Mouse (Mus musculus): ENCODE results near the gene Smcr8.
"Not testable (repeated sequence)": the region's sequence is repeated elsewhere in the genome, so short reads cannot be mapped to it uniquely, and the experiment has no call there.

The Smcr8 gene

GRCm38 (mm10) chr11:60784179-60784922 is 7.0 kb downstream of the Smcr8 start:
- no peak for DNase-seq

DNA sequence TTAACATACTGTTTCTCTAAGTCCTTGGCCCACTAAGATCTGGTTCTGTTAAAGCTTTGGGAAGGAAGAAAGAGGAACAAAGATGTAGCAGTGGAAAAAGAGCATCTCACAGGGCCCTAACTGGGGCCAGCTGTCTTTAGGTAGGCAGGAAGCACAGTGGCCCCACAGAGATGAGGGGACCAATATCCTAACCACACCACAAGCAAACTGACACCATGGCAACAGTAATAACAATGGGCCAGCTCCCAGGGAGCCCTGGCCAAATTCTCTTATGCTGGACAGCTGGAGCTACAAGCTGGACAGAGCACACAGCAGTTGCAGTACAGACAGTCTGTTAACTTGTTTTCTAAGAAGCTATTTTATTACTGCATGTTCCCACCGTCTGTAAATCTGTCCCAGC is 10.3 kb downstream of the Smcr8 start:
- DNase-seq = no peak

- DNase-seq = no peak
These were observed 13.1 kb downstream of the Smcr8 start for GRCm38 (mm10) chr11:60790472-60790871.

DNA sequence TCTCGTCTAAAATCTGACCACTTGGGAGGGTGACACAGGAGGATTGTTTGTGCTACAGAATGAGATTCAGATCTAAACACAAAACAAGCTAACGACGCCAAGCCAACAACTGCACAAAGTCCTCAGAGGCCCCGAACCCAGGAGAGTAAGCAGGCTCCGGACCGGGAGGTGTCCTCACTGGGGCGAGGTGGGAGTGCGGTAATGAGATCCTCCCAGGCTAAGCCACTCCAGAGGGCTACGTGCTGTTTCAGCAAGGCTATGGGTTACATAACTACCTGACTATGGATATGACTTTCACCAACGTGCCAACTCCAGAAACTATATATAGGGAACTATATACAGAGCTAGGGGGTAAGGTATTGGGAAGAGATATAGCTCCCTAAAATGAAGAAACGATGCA is 19.0 kb downstream of the Smcr8 start:
- DNase-seq = no peak

GRCm38 (mm10) chr11:60799977-60800376 is 22.7 kb downstream of the Smcr8 start:
- no peak for DNase-seq

GRCm38 (mm10) chr11:60800892-60801291 is 23.6 kb downstream of the Smcr8 start:
- DNase-seq = no peak

DNA sequence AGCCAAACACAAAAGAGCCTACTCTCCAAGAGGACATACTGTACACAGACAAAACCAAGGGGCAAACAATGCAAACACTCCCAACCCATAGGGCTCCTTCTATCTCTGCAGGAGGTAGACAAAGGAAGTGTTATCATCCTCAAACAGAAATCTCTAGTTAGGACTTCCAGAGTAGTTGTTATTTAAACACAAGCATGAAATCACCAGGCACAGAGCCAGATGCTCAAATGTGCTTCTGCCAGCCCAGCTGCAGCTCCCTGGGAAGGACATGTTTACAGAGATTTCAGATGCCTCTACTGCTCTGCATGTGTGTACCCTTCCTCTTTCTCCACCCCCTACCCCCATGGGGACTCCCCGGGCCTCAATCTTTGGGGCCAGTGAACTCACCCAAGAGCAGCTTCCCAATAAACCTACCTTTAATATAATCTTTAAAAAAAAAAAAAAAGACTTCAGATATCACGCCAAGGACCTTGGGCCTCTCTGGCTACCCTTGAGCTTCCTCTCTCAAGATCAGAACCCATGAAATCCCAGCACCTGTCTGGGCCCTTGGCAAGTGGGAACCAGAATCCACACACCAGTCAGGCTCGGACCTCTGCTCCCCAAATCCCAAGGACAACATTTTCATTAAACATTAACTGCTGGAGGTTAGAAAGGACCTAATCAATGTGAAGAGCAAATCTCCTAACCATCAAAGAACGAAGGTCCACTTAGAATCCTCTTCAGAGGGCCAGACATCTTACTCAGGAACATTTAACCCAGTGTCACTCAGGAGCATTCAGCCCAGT is 31.2 kb downstream of the Smcr8 start:
- peak; percentile 69 for DNase-seq

DNA sequence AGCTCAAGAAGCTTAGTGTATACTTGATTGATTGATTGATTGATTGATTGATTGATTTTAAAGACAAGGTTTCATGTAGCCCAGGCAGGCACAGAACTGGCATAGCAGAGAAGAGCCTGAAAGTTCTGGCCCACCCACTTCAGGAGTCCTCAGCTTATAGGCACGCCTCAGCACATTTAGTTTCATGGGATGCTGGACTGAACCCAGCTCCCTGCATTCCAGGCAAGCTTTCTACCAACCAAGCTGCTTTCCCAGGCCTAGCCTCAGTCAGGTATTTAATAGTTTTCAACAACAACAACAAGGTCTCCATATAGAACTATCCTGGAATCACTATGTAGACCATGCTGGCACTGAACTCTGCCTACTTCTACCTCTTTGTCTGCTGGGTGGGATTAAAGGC is 32.2 kb downstream of the Smcr8 start:
- peak; percentile 67 for DNase-seq

DNA sequence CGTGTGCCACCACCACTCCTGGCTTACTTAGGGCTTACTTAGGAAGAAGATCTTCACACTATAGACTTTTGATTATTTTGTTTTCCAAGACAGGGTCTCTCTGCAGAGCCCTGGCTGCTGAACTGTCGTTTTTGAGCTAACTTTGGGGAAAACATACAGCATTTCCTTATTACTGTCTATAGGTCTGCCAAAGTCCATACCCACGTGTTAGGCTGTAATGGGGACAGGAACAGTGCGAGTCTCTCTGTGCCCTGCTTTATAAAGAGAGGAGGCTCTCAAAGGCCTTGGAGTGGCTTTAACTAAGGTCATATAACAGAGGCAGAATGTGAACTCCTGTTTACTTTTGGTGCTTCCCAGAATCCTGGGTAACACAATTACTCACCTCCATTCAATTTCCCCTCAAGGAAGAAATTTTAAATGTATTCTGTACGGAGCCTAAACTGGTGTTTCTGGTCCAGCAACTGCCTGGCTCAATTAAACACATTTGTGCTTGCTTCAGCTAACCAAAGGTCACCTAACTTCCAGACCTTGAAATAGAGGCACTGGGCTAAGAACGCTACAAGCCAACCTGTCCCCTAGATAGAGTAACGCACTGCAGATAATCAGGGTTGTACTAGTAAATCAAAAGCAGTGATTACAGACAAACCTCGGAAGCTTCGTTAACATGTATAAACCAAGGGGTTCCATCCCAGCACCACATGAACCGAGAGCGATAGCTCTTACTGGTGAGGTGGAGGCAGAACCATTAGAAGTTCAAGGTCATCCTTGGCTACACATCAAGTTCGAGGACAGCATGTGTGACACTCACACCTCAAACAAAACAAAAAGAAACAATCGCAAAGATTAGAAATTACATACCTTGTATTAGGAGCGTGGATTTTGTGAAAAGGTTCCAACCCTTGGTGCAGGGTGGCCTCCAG is 33.0 kb downstream of the Smcr8 start:
- DNase-seq = peak; percentile 83

DNA sequence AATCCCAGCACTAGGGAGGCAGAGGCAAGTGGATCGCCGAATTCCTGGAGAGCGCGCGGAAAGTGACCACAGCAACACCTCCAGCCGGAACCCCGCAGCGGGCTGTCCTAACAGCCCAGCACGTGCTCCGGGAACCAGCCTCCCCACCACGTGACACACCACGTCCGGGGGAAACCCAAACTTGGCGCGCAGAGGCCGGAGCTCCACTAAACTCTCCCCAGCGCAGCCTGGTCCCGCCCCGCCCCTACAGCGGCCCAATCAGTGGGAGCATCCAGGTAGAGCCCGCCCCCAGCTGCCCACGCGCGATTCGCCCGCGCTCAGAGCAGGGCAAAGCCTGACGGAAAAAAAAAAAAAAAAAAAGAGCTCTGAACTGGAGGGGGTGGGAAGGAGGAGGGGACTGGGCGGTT is 33.7 kb downstream of the Smcr8 start:
- DNase-seq = peak; percentile 98

DNA sequence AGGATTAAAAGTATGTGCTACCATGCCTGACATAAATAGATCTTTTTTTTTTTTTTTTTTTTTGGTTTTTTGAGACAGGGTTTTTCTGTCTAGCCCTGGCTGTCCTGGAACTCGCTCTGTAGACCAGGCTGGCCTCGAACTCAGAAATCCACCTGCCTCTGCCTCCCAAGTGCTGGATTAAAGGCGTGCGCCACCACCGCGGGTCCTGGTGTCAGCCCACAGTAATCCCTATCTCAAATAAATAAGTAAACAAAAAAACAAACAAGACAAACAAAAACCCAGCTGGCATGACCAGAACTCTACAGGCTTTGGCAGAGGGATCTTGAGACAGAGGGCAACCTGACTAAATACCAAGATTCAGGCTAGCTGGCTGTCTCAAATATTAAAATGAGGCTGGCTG is 34.3 kb downstream of the Smcr8 start, which contains the start of gene Shmt1:
TSS of gene Shmt1 (minus strand) at position 101 of the 400 bp plus-strand sequence.
- DNase-seq = not testable (repeated sequence)

- DNase-seq = peak; percentile 36
These were observed 39.1 kb downstream of the Smcr8 start for GRCm38 (mm10) chr11:60816398-60816797.

DNA sequence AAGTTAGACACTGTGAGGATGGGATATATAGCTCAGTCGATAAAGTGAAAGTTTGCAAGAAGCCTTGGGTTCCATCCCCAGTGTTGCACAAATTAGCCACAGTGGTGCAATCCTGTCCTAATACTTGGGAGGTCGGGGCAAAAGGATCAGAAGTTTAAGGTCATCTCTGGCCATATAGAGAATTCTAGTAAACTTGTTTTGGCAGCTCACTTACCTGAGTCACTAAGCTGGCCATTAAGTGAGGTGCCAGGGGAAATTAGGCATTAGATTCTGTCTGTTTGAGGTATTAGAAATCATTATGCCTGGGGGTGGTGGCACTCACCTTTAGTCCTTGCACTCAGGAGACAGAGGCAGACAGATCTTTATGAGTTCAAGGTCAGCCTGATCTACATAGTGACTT is 46.4 kb downstream of the Smcr8 start:
- no peak for DNase-seq

DNA sequence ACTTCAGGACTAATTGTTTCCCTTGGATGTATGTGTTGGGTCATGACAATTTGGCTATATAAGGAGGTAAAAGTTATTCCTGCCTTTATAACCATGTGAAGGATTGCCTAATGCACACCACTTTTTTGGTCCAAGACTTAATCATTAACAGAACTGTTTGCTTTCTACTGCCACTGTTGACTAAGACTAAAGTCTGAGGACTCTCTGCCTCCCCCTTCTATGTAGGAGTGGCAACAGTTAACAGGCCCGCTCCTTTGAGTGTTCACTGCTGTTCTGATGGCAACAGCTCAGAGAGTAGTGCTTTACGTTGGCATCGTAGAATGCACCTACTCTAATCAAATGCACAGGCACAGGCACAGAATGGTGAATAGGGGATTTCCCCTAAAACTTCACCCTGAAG is 47.9 kb downstream of the Smcr8 start:
- peak; percentile 62 for DNase-seq

DNA sequence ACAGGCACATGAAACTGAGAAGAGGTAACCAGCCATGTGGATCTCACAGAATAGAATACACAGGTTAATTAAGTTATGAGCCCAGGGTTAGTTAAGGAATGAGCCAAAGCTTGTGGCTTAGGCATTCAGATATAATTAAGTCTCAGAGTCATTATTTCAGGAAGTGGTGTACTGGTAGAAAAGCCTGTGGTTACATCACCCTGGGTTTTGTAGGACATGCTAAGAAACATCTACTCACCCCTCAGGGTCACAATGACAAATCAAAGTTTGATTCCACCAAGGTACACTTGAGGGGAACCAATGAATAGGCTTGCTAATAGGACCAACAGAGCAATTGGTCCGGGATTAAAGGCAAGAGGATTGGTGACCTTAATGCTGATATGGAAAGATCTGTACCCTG is 49.4 kb downstream of the Smcr8 start:
- DNase-seq = no peak

GRCm38 (mm10) chr11:60827241-60827945 is 50.1 kb downstream of the Smcr8 start:
- DNase-seq = peak; percentile 40

DNA sequence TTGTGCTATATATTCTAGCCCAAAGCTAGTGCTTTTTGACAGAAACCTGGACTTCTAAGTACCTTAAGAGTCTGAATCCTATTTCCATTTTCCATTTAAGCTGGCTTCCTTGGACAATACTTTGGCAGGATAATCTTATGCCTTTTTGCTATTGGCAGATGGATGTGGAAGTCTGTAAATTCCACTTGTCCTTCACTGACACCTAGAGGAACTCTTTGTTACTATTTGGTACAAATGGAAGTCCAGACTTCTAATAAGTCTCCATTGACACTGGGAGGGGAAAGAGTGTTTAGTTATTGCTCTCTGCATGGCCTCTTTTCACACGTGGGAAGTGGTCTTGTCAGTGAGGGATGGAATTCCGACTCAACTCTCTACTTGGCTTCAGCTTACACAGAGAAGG is 51.6 kb downstream of the Smcr8 start:
- no peak for DNase-seq

GRCm38 (mm10) chr11:60830433-60831052 is 53.2 kb downstream of the Smcr8 start, which contains the start of gene Dhrs7b:
Gene Dhrs7b, plus strand, starts transcription at chr11:60830631.
- DNase-seq = peak; percentile 90

DNA sequence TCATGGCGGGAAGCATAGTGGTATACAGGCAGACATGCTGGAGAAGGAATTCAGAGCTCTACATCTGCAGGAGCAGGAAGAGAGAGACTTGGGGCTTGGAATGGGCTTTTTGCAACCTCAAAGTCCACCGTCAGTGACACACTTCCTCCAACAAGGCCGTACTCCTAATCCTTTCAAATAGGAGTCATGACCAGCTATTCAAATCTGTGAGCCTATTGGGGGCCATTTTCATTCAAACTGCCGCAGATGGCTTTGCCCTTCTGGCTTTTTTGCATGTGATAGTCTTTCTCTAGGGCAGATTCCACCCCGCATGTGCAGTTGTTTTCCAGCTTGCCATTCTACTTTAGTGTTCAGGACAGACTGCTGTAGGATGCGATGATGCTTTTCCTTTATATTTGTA is 59.6 kb downstream of the Smcr8 start:
- DNase-seq = no peak
